Mouse (Mus musculus): Measurements from ENCODE around the gene Hlx. TPM values are rescaled to one million over a fixed set of nuclear protein-coding genes. Genes with fewer than 3 reads are reported as not detected.
A peak's percentile ranks its signal among the peaks of the same experiment; 100 is the strongest.

Gene Hlx
- not detected for polyA plus RNA-seq (2017; shearing (Covaris generic))

GRCm38 (mm10) chr1:184732556-184733049 lies at the start of gene Hlx:
Gene Hlx (minus strand): TSS chr1:184732619.
- ATAC-seq = peak; percentile 30

DNA sequence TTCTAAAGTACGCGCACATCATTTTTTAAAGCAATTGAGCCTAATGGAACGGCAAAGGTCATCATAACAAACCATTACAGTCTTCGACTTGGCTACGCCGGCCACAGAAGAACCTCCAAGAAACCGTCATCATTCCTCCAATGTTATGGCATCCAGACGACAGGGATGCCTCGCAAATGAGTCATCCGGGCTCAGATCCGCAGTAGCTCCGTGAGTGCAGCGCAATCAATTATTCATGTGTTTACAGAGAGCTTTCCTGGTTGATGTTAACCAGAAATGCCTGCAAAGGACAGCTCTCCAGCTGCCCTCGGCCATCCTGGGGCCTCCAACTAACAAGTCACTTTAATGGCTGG lies 49.7 kb upstream of the Hlx start:
- no peak for ATAC-seq

- ATAC-seq = no peak
Measured at GRCm38 (mm10) chr1:184781286-184782160, 49.1 kb upstream of the Hlx start.

- no peak for ATAC-seq
Measured at GRCm38 (mm10) chr1:184778157-184778556, 45.7 kb upstream of the Hlx start.

DNA sequence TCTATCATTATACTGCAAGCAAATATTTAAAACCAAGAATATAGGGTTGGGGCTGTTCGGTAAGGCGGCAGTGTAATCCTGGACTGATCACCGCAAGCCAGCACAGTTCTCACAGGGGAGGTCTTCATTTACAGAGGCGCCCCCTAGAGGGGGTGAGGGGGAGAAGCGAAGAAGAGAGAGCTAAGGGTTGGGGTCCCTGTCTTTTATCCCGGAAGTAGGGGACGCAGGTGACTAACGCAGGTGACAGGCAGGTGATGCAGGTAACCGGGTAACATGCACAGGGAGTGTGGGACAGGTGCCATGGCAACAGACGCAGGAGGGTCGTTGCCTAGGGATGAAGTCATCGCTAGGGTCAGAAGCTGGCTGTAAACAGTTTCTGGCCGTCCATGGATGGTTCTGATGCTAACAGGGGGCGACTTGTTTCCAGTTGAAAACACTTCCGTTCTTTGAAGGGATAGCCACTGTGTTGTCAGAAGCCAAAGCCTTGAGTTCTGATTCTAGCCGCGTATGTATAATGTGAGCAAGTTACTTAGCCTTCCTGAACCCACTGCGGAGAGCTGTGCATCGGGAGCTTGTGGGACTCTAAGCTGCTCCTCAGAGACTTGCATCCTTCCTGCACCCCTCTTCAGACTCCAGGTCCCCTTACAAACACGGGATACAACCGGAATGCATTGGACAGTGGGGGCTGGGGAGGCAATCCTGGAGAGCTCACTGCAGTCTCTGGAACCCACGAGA lies 44.8 kb upstream of the Hlx start:
- ATAC-seq = no peak

DNA sequence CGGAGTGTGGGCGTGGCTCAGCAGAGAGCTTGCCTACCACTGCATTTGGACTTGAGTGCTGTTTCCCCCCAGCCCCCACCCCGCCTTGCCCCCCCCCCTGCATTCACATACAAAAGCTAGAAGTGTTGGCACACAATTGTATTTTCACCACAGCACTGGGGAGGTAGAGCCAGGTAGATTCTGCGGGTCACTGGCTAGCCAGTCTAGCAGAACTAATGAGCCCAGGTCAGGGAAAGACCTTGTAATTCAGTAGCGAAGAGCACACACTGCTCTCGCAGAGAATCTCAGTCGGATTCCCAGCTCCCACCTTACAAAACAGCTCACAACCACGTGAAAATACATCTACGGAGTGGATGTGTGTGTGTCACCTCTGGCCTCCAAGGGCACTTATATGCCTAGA lies 42.9 kb upstream of the Hlx start:
- ATAC-seq = no peak

GRCm38 (mm10) chr1:184771891-184772249 lies 39.5 kb upstream of the Hlx start:
- no peak for ATAC-seq

DNA sequence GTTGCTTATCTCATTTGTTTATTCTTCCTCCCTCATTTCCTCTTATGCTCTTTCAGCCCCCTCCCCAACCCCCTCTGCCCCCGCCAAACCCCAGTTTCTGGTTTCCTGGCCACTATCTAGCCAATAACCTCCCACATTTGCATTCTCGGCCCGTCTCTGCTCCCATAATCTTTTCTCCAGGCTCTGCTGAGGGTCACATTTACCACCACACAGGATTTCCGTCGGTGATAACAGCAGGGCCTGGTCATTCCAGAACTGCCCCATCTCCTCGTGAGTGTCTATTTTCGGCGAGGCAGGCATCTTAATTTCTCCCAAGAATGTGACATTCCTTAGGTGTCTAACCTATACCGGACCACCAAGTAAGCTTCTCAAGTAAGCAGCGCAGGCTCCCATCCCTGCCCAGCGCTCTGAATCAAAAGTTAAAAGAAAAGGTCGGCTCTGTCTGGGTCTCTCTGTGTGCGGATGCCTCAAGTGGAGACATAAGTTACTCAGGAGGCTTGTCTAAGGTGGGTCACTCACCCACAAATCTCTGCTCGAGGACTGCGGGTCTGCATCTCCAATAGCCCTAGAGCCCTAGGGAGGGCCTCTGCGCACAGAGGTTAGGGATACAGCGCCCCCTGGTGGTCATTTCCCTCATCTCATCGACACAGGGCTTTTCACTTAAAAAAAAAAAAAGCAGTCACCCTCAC lies 38.9 kb upstream of the Hlx start:
- ATAC-seq = no peak

DNA sequence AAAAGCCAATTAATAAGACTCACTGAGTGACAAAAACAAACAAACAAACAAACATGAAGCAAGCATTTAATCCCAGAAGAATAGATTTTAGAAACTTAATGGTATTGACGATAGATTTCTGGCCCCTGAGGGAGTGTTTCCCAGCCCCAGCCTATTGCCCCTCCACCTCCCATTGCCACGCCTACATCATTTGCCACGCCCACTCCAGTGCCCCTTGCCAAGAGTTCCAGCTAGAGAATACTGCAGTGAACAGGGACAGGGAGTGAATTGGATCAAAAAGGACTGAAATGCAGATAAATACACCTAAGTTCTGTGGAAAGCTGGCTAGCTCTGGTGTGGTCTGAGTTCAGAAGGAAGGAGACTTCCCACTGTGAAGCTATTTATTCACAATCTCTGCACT lies 31.4 kb upstream of the Hlx start:
- no peak for ATAC-seq

DNA sequence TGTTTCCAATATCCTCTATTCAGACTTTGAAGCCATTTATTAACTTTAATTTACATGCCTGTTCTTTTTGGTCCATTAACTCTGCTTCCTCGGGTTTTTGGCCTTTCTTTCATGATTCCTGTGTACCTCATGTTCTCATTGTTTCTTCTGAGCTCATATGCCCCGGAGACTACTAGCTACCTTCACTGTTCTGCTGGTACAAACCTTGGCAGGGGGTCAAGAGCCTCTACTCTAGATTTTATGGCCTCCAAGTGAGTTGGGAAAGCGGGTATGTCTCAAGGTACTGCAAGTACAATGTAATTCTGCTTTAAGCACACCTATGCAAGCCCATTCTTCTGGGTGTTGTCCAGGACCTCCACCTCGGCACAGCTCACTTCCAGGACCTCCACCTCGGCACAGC lies 30.5 kb upstream of the Hlx start:
- no peak for ATAC-seq

- no peak for ATAC-seq
Measured at GRCm38 (mm10) chr1:184761988-184762387, 29.6 kb upstream of the Hlx start.

GRCm38 (mm10) chr1:184752671-184753070 lies 20.3 kb upstream of the Hlx start:
- ATAC-seq = no peak

GRCm38 (mm10) chr1:184750114-184750664 lies 17.8 kb upstream of the Hlx start:
- ATAC-seq = no peak

DNA sequence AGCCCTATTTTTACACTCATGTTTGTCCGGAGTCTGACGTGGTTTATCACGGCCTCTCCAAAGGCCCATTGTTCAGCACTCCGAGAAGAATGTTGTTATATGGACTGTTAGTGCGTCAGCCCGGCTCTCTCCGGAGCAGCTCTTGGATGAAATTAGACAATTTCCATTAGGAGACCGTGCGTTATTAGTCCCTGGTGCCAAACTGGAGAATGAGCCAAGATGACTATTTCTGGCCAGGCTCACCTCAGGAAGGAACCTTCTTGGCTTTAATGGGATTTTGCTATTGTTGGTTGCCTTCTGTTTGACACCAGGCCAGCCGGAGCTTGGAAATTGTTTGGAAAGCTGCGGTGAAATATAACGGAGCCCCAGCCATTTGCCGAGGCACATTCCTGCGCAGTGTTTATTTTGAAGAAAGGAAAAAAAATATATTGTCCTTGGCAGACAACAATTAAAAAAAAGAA lies 16.3 kb upstream of the Hlx start:
- ATAC-seq = no peak

GRCm38 (mm10) chr1:184737876-184738479 lies 5.6 kb upstream of the Hlx start:
- ATAC-seq = no peak

DNA sequence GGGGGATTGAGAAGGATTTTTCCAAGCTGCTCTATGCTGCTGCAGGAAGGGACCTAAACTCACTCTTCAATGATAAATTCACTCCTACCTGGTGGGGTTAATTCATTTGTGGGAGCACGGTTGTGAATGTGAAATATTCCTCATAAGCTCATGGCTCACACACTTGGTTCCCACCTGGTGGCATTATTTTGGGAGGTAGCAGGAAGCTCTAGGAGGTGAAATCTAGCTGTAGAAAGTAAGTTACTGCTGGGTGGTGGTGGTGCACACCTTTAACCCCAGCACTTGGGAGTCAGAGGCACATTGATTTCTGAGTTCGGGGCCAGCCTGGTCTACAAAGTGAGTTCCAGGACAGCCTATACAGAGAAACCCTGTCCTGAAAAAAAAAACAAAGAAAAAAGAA lies 4.8 kb upstream of the Hlx start:
- ATAC-seq = no peak

DNA sequence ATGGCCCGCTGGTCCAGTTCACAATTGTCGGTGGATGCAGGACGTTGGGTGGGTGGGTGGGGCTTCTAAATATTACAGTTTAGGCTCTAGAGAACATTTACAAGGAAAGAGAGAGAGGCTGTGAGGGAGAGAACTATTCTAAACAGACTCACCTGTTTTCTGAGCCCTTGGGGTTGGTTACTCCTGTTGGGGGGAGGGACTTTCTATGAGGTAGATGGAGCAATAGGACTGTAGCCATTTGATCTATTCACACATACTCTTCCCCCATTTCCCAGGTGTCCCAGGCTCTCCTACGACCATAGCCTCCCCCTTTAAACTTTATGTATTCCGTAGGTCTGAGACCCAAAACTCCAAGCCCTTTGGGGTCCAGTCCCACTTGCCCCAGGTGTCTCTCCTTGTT lies 3.8 kb upstream of the Hlx start:
- ATAC-seq = no peak

DNA sequence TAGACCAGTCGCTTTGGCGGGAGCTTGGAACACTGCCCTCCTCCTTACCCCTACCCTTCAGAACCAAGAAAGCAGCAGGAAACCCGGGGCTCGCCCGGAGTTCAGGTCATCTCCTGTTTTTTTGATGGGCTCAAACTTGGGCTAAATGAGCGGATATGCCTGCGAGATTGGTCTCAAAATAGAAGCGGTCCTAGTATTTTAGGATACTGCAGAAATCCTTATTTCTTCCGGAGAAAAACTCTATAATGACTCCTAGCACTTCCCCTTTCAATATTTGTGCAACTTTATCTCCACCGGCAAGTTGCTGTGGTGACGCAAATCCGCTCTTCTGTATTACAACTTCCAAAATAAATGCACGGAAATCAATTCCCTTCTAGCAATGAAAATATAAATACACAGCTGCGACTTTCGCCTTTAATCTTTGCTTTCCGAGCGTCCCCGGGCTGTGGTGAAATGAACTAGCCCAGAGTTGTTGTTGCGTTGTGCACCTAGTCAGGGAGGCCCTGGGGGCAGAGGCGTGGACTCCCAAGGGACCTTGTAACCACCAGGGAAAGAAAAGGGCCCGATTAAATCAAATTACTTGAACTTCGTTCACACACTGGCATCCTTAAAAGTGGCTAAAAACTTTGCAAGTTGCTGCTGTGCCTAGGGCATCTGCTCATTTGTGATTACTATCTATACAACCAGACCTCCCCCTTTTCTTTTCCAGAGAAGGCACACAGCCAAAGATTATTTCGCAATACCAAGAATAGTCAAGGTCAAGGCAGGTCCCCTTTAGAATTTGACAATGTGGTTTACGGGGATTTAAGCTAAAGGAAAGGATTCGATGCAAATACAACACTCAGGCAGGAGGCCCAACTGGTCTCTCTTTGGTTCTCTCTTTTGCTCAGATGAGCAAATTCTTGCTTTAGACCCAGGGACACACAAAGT lies 2.8 kb upstream of the Hlx start:
- no peak for ATAC-seq

DNA sequence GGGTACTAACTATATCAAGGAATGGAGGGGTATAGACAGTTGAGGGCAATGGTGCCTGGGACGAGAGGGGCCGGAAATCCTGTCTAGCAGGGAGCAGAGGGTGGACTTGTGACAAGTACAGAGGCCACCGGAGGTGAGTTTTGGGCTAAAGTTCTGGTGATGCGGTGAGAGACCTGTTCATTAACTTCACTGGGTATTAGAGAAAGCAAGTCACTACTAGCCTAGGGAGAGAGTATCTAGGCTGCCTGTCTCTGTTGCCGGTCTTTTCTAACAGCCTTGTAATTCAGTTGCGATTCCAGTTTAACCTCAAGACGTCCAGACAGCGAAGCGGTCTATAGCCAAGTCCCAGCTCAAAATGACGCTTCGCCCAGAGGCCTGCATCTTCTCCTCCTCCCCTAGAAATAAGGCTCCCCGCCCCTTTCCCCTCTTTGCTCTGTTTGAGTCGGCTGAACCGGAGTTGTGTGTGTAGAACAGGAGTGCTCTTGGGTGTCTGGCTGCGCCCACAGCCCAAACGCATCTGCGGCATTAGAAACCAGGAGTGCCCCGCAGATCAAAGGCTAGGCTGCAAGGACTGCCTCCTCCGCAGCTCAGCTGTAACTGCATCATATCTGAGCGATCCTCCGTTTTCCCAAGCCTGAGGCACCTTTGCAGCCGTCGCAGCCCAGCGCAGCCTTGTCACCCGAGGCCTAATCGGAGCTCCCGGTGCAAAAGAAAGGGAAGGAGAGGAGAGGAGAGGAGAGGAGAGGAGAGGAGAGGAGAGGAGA lies 1.8 kb upstream of the Hlx start:
- no peak for ATAC-seq

DNA sequence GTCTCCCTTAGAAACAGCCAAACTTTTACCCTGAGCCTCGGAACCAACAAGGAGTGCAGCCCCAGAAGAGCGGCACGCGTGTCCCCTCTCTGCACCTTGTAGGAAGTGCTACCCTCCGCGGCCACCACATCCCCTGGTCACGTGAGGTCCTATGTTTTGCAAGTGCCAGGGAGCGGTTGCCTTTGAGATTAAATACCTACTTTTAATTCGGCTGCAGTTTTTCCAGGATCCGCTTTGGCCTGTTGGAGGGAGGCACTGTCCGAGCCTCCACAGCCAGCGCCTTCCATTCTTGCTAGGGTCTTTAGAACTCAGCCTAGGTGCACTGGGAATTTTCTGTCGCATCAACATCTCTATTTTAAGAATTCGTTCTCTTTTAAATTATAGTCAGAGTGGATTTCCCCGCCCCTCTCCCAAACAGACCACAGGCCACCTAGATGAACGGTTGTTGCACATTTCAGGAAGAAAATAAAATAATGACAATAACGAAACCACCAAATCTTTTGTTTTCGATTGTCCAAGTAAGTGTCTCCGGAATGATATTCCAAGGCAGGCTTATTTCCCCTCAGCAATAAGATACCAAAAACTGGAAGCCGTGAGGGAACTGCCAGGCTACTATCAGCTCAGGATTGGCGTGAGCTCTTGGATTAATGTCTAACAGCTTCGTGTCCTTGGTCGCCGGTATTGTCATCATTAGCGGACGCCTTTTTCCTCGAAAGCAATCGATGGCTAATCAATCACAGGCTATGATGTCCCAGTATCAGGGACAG lies 1.1 kb upstream of the Hlx start:
- ATAC-seq = no peak

All from inflammation-experienced regulatory T-cells, adult 6 months (primary cell).